Mouse (Mus musculus) lung, embryonic 16.5 days (tissue): ENCODE measurements around the gene Arhgap10. TPM values are rescaled to one million over a fixed set of nuclear protein-coding genes. Genes with fewer than 3 reads are reported as not detected.

Experiments used
- ATAC-seq: fragments of 200-750 bp; cut with Nextera tagmentation; 2 replicates; pipeline ENCODE4 v1.8.0; 2017; ENCODE audit warnings: low read depth, mild to moderate bottlenecking, moderate library complexity
- H3K27ac ChIP-seq: fragments of 300-500 bp; sonication (generic); 2 replicates; pipeline ENCODE4 v1.5.1; 2014; ENCODE audit warnings: mild to moderate bottlenecking, control low read depth, low read length
- H3K27me3 ChIP-seq: fragments of 300-500 bp; sonication (generic); 2 replicates; pipeline ENCODE4 v1.6.1; 2014; ENCODE audit warnings: low read depth, low read length, mixed read lengths; ENCODE audit not compliant: control insufficient read depth, insufficient read depth
- H3K36me3 ChIP-seq: fragments of 300-500 bp; sonication (generic); 2 replicates; pipeline ENCODE4 v1.6.1; 2014; ENCODE audit warnings: low read length; ENCODE audit not compliant: control insufficient read depth, insufficient read depth
- H3K4me1 ChIP-seq: fragments of 300-500 bp; sonication (generic); replicated peaks from 2 replicates; pipeline ENCODE4 v1.6.1; 2014; ENCODE audit warnings: low read length, mixed read lengths; ENCODE audit not compliant: control insufficient read depth, insufficient read depth
- H3K4me2 ChIP-seq: fragments of 300-500 bp; sonication (generic); 2 replicates; pipeline ENCODE4 v1.6.1; 2014; ENCODE audit warnings: low read depth, low read length, control low read depth
- H3K4me3 ChIP-seq: fragments of 300-500 bp; sonication (generic); 2 replicates; pipeline ENCODE4 v1.5.1; 2014; ENCODE audit warnings: mild to moderate bottlenecking, low read length, control low read depth
- H3K9ac ChIP-seq: fragments of 300-500 bp; sonication (generic); 2 replicates; pipeline ENCODE4 v1.6.1; 2014; ENCODE audit warnings: low read length, control low read depth
- H3K9me3 ChIP-seq: fragments of 300-500 bp; sonication (generic); 2 replicates; pipeline ENCODE4 v1.6.1; 2016; ENCODE audit warnings: low read length; ENCODE audit not compliant: control insufficient read depth
- WGBS: fragments of 180-500 bp; shearing (Covaris S2); extraction: QIAGEN DNeasy Blood & Tissue Kit; methylation state at CpG from one replicate; pipeline ENCODE4 v1.1.7; 2014; 5-methylcytosine and 5-hydroxymethylcytosine counted together
- polyA plus RNA-seq: library from polyadenylated mRNA; unstranded; fragments of >200 nt; fragmentation: Nextera tagmentation; extraction: Ambion mirVana; gene quantifications from 2 replicates; pipeline ENCODE4 v1.2.1, GENCODE M21; 2015

Gene Arhgap10
- polyA plus RNA-seq, 1 experiment from 2014 or later: 23.1 TPM

- Histone ChIP-seq H3K4me1 (peaks cover 25% of the 10 kb centered on the region), H3K9me3 (no peaks in the 10 kb centered on the region), H3K9ac (no peak overlapping the region), H3K4me3 (no peak overlapping the region), H3K36me3 (no peaks in the 10 kb centered on the region), H3K27me3 (no peaks in the 10 kb centered on the region), H3K4me2 (no peak overlapping the region), H3K27ac (no peak overlapping the region)
- 85% methylated on average over 4 of the region's 4 CpGs for WGBS
- ATAC-seq: no peak
Observed at GRCm38 (mm10) chr8:77520601-77521000, 2.8 kb upstream of the Arhgap10 start.

GRCm38 (mm10) chr8:77518201-77519115, 705 bp upstream of the Arhgap10 start:
- WGBS: 6% methylated on average over 33 of the region's 33 CpGs
- Histone ChIP-seq H3K9me3 (no peaks in the 10 kb centered on the region), H3K4me1 (peaks cover 21% of the 10 kb centered on the region), H3K4me3 (peak overlapping the region; percentile 84), H3K27me3 (no peaks in the 10 kb centered on the region), H3K4me2 (peak overlapping the region; percentile 81), H3K36me3 (no peaks in the 10 kb centered on the region), H3K27ac (peak overlapping the region; percentile 90), H3K9ac (peak overlapping the region; percentile 90)
- peak; percentile 35 for ATAC-seq

DNA sequence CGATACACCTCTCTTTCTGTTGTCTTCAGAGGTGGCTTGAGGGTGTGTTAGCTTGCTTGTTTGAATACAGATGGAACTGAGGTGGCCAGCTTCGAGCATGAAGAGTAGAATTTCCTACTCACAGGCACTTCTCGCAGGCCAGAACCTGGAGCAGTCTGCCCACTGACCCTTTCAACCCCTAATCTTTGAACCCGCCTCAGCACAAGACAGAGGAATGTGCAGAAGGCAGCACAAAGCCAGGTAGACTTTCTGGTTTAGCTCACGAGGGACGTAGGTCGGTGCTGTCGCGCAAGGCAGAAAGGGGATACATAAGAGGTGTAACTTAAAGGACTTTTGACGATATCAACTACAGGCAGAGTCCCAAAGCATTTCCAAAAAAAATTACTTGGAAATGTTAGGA, 908 bp downstream of the Arhgap10 start:
- Histone ChIP-seq H3K9ac (peak overlapping the region; percentile 90), H3K4me3 (peak overlapping the region; percentile 84), H3K27ac (peak overlapping the region; percentile 90), H3K4me1 (peaks cover 19% of the 10 kb centered on the region), H3K4me2 (peak overlapping the region; percentile 81), H3K9me3 (no peaks in the 10 kb centered on the region), H3K36me3 (no peaks in the 10 kb centered on the region), H3K27me3 (no peaks in the 10 kb centered on the region)
- no peak for ATAC-seq
- 3% methylated on average over 10 of the region's 10 CpGs for WGBS

- 0 out of 2 replicates have a peak overlapping the region, but pooled peaks have one; percentile 2 for H3K9ac ChIP-seq
- no peaks in the 10 kb centered on the region for H3K27me3 ChIP-seq
- WGBS: 64% methylated on average over 8 of the region's 8 CpGs
- no peak overlapping the region for H3K27ac ChIP-seq
- ATAC-seq: no peak
- H3K4me2 ChIP-seq: peak overlapping the region; percentile 81
- no peaks in the 10 kb centered on the region for H3K9me3 ChIP-seq
- no peaks in the 10 kb centered on the region for H3K36me3 ChIP-seq
- peaks cover 19% of the 10 kb centered on the region for H3K4me1 ChIP-seq
- H3K4me3 ChIP-seq: peak overlapping the region; percentile 84
Observed at GRCm38 (mm10) chr8:77515786-77516185, 2.0 kb downstream of the Arhgap10 start.

DNA sequence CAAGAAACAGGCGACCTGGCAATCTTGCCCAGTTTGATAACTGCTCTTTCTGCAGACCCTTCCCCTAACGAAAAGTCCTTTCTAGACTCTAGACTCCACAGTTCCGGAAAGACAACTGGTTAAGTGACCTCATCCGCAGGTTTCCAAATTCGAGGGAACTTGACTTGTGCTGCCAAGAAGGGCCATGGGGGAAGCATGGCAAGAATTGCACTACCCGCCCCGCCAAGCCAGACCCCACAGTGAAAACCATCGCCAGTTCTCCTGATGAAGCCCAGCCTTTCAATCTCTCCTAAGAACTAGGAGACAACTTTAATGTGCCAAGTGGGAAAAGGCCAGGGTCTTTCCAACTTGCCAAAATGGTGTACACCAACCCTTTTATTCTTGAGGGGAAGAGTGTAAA, 2.6 kb downstream of the Arhgap10 start:
- WGBS: 87% methylated on average over 8 of the region's 8 CpGs
- Histone ChIP-seq H3K27ac (no peak overlapping the region), H3K9me3 (no peaks in the 10 kb centered on the region), H3K4me1 (peaks cover 19% of the 10 kb centered on the region), H3K27me3 (no peaks in the 10 kb centered on the region), H3K36me3 (no peaks in the 10 kb centered on the region), H3K9ac (no peak overlapping the region), H3K4me3 (no peak overlapping the region), H3K4me2 (no peak overlapping the region)
- no peak for ATAC-seq

GRCm38 (mm10) chr8:77511750-77512493, 5.8 kb downstream of the Arhgap10 start:
- no peak overlapping the region for H3K4me2 ChIP-seq
- H3K4me1 ChIP-seq: peaks cover 13% of the 10 kb centered on the region
- no peak overlapping the region for H3K9ac ChIP-seq
- no peaks in the 10 kb centered on the region for H3K36me3 ChIP-seq
- H3K4me3 ChIP-seq: no peak overlapping the region
- H3K27me3 ChIP-seq: no peaks in the 10 kb centered on the region
- no peaks in the 10 kb centered on the region for H3K9me3 ChIP-seq
- 75% methylated on average over 13 of the region's 13 CpGs for WGBS
- H3K27ac ChIP-seq: no peak overlapping the region
- no peak for ATAC-seq

- 65% methylated on average over 3 of the region's 3 CpGs for WGBS
- H3K4me1 ChIP-seq: no peaks in the 10 kb centered on the region
Observed at GRCm38 (mm10) chr8:77510426-77510825, 7.3 kb downstream of the Arhgap10 start.

DNA sequence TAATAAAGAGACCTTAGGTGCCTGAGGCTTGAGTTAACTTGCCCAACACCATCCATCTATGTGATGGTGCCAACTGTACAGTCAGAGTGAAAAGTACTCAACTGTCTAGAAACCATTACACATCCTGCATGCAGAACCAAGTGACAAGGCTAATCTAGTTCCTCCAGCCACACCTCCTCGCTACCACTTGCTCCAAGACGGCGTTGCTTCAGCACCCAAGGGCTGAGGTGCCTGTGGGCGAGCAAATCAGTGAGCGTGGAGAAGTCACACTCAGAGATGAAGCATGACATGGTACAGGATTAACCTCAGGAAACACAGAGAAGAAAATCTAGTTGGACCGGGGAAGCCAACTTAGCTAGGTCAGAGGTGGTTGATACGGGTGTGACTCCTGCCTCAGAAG, 8.7 kb downstream of the Arhgap10 start:
- H3K4me2 ChIP-seq: no peak overlapping the region
- 87% methylated on average over 7 of the region's 7 CpGs for WGBS
- no peaks in the 10 kb centered on the region for H3K4me1 ChIP-seq
- no peaks in the 10 kb centered on the region for H3K9me3 ChIP-seq
- H3K9ac ChIP-seq: no peak overlapping the region
- no peaks in the 10 kb centered on the region for H3K36me3 ChIP-seq
- H3K27me3 ChIP-seq: no peaks in the 10 kb centered on the region
- ATAC-seq: no peak
- H3K27ac ChIP-seq: no peak overlapping the region
- H3K4me3 ChIP-seq: no peak overlapping the region

More at GRCm38 (mm10) chr8:77510426-77510825, 7.3 kb downstream of the Arhgap10 start:
- Histone ChIP-seq H3K9ac (no peak overlapping the region), H3K27me3 (no peaks in the 10 kb centered on the region), H3K27ac (no peak overlapping the region), H3K4me3 (no peak overlapping the region), H3K9me3 (no peaks in the 10 kb centered on the region), H3K4me2 (no peak overlapping the region), H3K36me3 (no peaks in the 10 kb centered on the region)
- no peak for ATAC-seq

DNA sequence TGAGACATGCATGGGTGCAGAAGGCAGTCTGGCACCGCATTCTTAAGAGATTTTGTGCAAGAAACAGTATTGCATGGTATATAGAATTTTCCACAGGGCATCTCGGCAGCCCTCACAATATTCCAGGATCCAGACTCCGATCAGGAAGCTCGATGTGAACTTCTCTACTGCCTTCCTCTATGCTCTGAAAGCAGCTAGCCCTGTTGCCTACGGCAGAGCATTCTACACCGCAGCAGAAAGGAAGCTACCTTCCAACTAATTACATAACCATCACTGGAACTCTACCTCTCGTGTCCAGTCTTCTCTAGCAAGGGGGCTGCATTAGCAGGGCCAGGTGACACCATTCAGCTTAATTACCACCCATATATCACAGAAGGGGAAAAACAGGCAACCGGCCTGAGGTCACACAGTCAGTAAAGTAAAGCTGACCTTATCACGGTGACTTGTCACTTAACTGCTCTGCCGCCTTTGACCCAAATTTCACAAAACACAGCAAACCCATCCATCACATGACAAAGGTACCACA, 10.2 kb downstream of the Arhgap10 start:
- H3K27ac ChIP-seq: no peak overlapping the region
- H3K9me3 ChIP-seq: no peaks in the 10 kb centered on the region
- WGBS: 70% methylated on average over 10 of the region's 10 CpGs
- H3K4me1 ChIP-seq: no peaks in the 10 kb centered on the region
- no peak overlapping the region for H3K9ac ChIP-seq
- H3K4me2 ChIP-seq: no peak overlapping the region
- H3K36me3 ChIP-seq: no peaks in the 10 kb centered on the region
- H3K4me3 ChIP-seq: no peak overlapping the region
- no peaks in the 10 kb centered on the region for H3K27me3 ChIP-seq
- ATAC-seq: no peak
